Mouse (Mus musculus): ENCODE data around the gene Kcnk3.

The Kcnk3 gene

GRCm38 (mm10) chr5:30647815-30648560 is 60.0 kb downstream of the Kcnk3 start, which contains the start of gene Slc35f6:
Slc35f6 (plus strand) TSS chr5:30647933.
- DNase-seq = peak; percentile 95

DNA sequence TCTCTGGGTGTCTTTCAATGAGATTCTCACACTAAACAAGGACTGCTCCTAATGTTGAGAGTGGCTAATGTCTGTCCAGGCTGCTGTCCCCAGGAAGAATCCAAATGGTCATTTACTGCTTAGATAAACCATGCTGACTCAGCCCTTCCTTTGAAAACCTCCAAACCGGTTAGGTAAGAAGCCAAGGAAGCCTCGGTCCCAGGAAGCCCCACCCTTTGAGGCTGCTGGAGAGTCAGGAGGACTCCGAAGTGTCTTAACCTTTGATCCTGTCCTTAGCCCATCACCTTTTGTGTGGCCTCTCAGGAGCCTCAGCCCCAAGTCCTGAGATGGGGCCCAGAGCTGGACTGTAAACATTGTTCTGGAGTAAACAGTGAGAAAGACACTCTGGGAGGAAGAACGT is 61.6 kb downstream of the Kcnk3 start:
- DNase-seq = no peak

DNA sequence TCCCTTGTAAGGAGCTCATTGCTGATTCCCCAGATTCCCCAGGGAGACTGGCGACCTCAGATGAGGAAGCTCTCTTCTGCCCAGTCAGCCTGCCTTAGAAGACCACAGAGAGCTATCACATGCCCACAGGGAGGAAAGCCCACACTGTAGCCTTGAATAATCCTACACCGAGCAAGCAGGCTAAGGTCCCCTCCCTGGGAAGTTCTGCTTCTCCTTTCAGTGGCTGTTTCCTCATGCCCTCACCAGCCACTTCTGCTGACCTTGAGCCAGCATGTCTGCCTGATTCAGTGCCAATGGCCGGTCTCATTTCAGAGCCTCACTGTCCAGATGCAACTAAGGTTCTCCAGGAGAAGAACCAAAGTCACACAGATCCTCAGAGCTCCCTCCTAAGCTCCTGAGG is 62.8 kb downstream of the Kcnk3 start:
- no peak for DNase-seq

- DNase-seq = no peak
Observed at GRCm38 (mm10) chr5:30651554-30651953, 63.6 kb downstream of the Kcnk3 start.

DNA sequence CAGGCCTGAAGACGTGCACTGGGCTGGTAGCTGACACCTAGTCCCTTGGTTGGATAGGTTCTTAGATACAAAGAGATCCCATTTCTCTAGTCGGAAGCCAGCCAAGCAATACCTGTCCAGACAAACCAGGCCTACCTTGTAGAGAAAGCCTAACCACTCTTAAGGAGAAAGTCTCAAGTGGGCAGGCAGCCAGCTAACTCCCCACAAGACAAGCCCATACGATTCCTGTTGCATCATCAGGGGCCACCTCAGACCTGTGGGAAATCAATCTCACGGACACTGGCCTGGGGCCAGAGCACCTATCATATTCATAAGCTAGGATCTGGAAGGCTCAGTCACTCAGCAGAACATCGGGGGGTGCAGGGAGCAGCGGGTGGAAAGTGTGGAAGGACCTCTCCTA is 65.3 kb downstream of the Kcnk3 start:
- DNase-seq = no peak

DNA sequence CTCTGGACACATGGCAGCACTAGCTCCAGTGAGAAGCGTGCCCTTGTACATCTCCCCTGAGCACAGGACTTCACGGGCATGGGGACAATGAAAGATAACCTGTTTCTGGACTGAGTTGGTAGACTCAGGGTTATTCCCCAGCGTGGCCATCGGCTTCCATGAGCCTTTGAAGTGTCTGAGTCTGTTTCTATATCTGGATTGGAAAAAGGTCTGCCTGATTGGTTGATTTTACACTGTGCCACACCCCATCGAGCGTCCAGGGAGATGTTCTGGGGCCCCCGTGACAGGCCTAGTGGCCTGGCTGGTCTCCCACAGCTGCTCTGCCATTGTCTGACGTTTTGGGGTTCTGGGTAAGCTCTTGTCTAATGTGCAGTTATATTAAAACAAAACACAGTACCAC is 67.1 kb downstream of the Kcnk3 start:
- DNase-seq = no peak

- no peak for DNase-seq
Observed at GRCm38 (mm10) chr5:30655526-30656195, 67.7 kb downstream of the Kcnk3 start.

GRCm38 (mm10) chr5:30659042-30659441 is 71.1 kb downstream of the Kcnk3 start:
- no peak for DNase-seq

DNA sequence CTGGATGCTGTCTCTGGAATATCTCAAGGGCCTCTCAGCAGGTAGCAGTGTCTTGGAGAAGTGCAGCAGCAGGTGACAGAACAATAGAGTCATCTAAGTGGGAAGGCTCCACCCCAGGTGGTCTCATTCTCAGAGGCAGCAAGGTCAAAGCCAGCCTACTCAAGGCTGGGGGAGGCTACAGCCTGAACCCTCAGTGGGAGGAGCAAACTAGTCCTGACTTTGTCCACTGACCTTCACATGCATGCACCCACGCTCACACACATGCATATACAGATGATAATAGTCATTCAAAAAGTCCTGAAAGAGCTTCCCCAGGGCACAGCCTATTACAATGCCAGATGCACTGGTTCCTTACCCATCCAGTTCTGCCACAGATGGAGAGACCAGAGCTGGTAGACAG is 72.3 kb downstream of the Kcnk3 start:
- no peak for DNase-seq

- DNase-seq = no peak
Observed at GRCm38 (mm10) chr5:30660813-30661212, 72.8 kb downstream of the Kcnk3 start.

GRCm38 (mm10) chr5:30665360-30665759 is 77.4 kb downstream of the Kcnk3 start:
- DNase-seq = no peak

DNA sequence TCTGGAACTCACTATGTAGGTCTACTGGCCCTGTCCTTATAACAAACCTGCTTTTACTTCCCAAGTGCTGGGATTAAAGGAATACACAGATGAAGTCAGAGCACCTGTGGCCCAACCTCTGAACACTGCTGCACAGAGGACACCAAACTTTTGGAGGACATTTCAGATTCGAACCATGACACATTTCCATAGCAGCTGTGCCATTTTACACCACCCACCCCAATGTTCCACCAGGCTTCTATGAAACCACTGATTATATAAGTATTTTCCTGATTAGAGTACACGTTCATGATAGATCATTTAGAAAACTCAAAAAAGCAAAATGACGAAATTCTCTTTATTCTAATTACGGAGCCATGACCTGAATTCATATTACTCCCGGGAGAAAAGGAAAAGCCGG is 78.0 kb downstream of the Kcnk3 start:
- DNase-seq = no peak

GRCm38 (mm10) chr5:30666391-30667195 is 78.6 kb downstream of the Kcnk3 start, which contains the start of gene Cenpa:
Cenpa (plus strand) TSS chr5:30666777.
- DNase-seq = peak; percentile 88

- DNase-seq = no peak
Observed at GRCm38 (mm10) chr5:30667215-30667614, 79.2 kb downstream of the Kcnk3 start.

GRCm38 (mm10) chr5:30667686-30668085 is 79.7 kb downstream of the Kcnk3 start:
- no peak for DNase-seq

- no peak for DNase-seq
Observed at GRCm38 (mm10) chr5:30668637-30669495, 80.9 kb downstream of the Kcnk3 start.

DNA sequence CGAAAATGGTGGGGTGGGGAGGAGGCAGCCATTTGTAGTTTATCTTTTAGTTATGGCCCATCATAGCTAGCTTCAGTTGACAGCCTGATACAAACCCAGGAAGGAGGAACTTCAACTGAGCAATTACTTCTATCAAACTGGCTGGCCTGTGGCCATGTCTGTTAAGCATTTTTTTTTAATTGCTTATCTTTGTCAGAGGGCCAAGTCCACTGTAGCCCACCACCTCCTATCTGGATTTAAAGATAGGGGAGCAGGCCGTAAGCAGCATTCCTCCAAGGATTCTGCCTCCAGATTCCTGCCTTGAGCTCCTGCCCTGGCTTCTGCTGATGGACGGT is 81.5 kb downstream of the Kcnk3 start:
- no peak for DNase-seq

DNA sequence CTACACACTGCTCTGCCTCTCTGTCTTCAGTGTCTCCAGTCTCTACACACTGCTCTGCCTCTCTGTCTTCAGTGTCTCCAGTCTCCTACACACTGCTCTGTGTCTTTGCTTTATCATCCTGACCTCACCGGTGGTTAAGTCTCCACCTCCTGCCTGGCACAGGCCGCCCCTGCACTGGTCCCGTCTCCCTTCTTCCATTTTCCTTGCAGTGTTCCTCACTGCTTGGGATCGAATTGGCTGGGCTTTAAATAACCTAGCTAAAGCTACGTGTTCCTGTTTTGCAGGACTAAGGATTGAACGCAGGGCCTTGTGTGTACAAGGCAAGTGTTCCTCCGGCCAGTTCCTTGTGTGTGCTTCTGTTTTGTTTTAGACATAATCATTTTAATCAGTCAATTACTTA is 82.1 kb downstream of the Kcnk3 start:
- DNase-seq = no peak

GRCm38 (mm10) chr5:30674001-30674400 is 86.0 kb downstream of the Kcnk3 start:
- DNase-seq = no peak
